Mouse (Mus musculus): ENCODE data around the gene Runx3. TPM values are rescaled to one million over a fixed set of nuclear protein-coding genes. Genes with fewer than 3 reads are reported as not detected.

Runx3 gene
- total RNA-seq, 2 experiments from 2014 or later: 0.14 TPM; not detected in 1

DNA sequence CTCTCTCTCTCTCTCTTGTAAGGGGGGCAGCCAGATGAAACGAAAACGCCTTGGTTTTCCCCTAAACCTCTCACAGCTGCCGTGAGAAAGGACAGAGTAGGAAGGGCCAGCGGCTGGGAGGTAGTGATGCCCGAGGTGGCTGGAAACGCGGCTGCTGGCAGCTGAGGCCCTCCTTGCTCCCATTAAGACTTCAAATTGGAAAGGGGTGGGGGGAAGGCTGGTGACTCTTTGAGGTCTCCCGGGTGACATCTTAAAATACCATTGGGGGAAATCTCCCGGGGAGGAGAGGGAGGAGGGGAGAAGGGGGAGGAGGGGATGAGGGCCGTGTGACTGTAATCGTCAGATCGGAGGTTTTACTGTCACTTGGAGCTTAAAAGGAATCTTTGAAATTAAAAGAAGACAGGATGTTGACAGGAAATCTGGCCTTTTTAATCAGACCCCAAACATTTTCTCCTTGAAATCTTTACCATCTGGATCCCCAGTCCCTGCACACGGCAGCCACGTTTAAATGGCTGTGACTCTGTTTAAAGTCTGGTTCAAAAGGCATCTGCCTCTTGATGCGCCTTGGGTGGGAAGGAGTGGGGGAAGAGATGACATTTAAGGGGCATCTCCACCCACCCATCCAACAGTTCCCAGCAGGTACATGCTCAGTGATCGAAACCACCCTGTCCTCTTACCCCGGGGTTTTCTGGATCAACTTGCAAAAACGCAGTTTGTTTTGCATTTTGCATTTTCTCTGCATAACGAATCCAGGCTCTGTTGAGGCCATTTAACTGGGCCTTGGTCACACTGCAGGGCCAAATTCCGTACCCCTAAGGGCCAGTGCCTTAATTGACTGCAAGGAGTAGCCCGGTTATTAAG, 33.9 kb downstream of the Runx3 start:
- Histone ChIP-seq H3K4me3 (no peak overlapping the region), H3K27ac (no peak overlapping the region)
- intact Hi-C loops (cut with DNase I): loop anchor here (5.0 kb wide), 2 partner anchors 48 to 207 kb away; no protein-coding TSS in a partner anchor
- no peak for TF ChIP-seq CTCF (IDR thresholded peaks at IDR 0.05)
- DNase-seq (ENCODE audit: extremely low spot score in 1 of 2, low spot score in 2 of 2): no peak

- intact Hi-C loops (cut with DNase I): no loop called here
- DNase-seq (ENCODE audit: extremely low spot score in 1 of 2, low spot score in 2 of 2): no peak
- H3K4me3 ChIP-seq: no peak overlapping the region
- TF ChIP-seq CTCF (IDR thresholded peaks at IDR 0.05): no peak
- H3K27ac ChIP-seq: no peak overlapping the region
These were observed 34.8 kb downstream of the Runx3 start for GRCm38 (mm10) chr4:135155106-135155800.

- DNase-seq (ENCODE audit: extremely low spot score in 1 of 2, low spot score in 2 of 2): no peak
- TF ChIP-seq CTCF (IDR thresholded peaks at IDR 0.05): no peak
- H3K4me3 ChIP-seq: no peak overlapping the region
- intact Hi-C loops (cut with DNase I): no loop called here
- H3K27ac ChIP-seq: no peak overlapping the region
These were observed 35.5 kb downstream of the Runx3 start for GRCm38 (mm10) chr4:135155805-135156469.

DNA sequence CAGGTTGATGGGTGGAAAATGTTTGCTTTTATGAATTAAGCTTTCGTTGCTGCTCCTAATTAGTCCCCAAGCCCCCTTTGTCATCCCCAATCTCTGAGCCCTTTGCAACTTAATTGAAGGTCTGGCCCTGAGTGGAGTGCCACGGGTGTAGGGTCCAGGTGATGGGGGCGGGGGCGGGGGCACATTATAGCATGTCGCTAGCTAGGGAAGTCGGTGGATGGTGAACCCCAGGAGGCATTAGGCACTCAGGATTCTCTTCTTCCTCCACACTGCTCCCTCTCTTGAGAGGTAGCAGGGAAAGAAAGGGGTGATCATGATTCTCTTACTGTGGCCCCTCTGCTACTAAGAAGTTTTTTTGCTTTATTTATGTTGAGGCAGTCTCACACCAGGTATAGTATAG, 36.1 kb downstream of the Runx3 start:
- no peak overlapping the region for H3K27ac ChIP-seq
- intact Hi-C loops (cut with DNase I): no loop called here
- TF ChIP-seq CTCF (IDR thresholded peaks at IDR 0.05): no peak
- DNase-seq (ENCODE audit: extremely low spot score in 1 of 2, low spot score in 2 of 2): no peak
- H3K4me3 ChIP-seq: no peak overlapping the region

DNA sequence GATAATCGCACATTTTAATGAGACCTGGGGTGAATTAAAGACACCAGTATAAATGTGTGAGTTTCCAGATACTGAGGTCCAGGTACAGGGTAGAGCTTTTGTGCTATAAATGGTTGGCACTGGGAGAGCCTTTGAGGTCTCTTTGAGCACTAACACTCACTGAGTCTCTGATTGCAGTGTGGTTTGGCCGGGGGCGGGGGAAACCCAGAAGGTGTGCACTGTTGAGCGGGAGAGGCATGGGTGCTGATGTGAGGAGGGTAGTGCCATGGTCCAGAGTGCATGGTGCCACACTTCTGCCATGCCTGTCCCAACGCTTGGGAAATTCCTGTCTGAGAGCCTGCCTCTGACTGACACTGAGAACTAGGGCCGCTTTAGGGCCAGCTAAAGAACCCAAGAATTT, 36.9 kb downstream of the Runx3 start:
- no peak for TF ChIP-seq CTCF (IDR thresholded peaks at IDR 0.05)
- no peak overlapping the region for H3K4me3 ChIP-seq
- DNase-seq (ENCODE audit: extremely low spot score in 1 of 2, low spot score in 2 of 2): no peak
- intact Hi-C loops (cut with DNase I): no loop called here
- H3K27ac ChIP-seq: no peak overlapping the region

DNA sequence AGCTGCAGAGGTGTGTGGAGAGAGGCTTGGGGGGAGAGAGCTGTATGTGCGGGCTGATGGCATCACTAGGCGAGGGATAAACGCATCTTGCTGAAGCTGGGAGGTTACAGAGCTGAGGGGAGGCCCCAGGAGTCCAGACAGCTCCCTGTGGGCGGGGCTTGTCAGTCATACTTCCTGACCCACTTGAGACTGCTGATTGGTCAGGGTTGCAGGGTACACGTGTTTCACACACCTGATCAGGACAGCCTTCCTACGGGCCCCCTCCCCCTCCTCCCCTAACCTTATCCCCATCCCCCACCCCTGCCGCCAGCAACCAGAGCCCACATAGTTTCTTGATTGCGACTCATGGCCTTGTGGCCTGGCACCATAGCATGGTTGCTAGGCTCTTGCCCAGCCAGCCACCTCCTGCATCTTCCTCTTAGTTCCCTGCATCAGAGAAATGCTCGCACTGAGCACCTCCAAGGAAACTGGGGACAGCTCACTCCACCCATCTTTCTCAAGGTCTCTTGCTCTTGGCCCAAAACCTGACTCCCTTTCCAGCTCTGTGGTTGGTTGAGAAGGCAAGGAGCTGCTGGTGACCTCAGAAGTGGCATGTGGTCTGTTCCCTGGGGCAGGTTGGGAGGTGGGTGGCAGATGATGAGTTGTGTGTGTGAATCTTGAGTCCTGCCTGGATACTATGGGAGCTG, 38.4 kb downstream of the Runx3 start:
- Histone ChIP-seq H3K27ac (no peak overlapping the region), H3K4me3 (no peak overlapping the region)
- intact Hi-C loops (cut with DNase I): no loop called here
- DNase-seq (ENCODE audit: extremely low spot score in 1 of 2, low spot score in 2 of 2): no peak
- TF ChIP-seq CTCF (IDR thresholded peaks at IDR 0.05): no peak

DNA sequence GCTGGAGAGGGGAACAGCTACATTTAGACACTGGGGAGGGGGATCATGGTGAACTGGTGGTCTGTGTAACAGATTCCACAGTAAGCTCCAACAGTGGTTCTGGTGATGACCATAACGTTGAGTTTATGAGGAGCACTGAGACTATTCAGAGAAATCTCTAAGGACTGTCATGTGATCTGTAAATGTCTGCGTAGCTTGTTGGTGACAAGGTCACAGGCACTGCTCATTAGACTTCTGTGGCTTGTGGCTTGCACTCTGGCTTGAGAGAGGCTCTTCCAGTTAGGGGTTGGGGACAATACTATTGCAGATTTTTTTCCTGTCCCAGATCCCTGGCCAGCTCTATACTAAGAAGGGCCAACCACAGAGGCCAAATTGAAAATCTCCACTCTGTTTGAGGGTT, 39.2 kb downstream of the Runx3 start:
- DNase-seq (ENCODE audit: extremely low spot score in 1 of 2, low spot score in 2 of 2): no peak
- TF ChIP-seq CTCF (IDR thresholded peaks at IDR 0.05): no peak
- intact Hi-C loops (cut with DNase I): no loop called here
- Histone ChIP-seq H3K27ac (no peak overlapping the region), H3K4me3 (no peak overlapping the region)

GRCm38 (mm10) chr4:135160168-135160567, 39.7 kb downstream of the Runx3 start:
- TF ChIP-seq CTCF (IDR thresholded peaks at IDR 0.05): no peak
- no peak overlapping the region for H3K27ac ChIP-seq
- H3K4me3 ChIP-seq: no peak overlapping the region
- intact Hi-C loops (cut with DNase I): no loop called here
- DNase-seq (ENCODE audit: extremely low spot score in 1 of 2, low spot score in 2 of 2): no peak

DNA sequence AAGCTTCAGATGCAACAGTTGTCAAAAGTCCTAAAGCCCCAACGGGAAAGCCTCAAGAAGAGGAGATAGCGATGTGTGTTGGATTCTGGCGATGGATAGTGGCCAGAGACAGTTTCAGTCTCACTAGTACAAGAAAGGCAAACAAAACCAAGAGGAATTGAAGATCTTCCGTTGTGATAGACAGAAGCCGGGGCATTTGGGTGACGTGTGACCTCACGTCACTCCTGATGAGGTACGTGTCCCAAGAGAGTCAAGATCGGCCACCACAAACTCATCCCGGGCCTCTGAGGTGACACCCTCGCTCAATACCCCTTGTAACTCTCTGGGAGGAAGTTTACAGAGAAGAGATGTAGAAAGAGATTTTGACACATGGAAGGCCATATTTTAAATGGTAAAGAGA, 41.0 kb downstream of the Runx3 start:
- Histone ChIP-seq H3K27ac (no peak overlapping the region), H3K4me3 (no peak overlapping the region)
- no peak for DNase-seq (ENCODE audit: extremely low spot score in 1 of 2, low spot score in 2 of 2)
- TF ChIP-seq CTCF (IDR thresholded peaks at IDR 0.05): no peak
- intact Hi-C loops (cut with DNase I): no loop called here

GRCm38 (mm10) chr4:135165761-135166160, 45.3 kb downstream of the Runx3 start:
- TF ChIP-seq CTCF (IDR thresholded peaks at IDR 0.05): no peak
- DNase-seq (ENCODE audit: extremely low spot score in 1 of 2, low spot score in 2 of 2): no peak
- intact Hi-C loops (cut with DNase I): no loop called here
- no peak overlapping the region for H3K4me3 ChIP-seq
- no peak overlapping the region for H3K27ac ChIP-seq

DNA sequence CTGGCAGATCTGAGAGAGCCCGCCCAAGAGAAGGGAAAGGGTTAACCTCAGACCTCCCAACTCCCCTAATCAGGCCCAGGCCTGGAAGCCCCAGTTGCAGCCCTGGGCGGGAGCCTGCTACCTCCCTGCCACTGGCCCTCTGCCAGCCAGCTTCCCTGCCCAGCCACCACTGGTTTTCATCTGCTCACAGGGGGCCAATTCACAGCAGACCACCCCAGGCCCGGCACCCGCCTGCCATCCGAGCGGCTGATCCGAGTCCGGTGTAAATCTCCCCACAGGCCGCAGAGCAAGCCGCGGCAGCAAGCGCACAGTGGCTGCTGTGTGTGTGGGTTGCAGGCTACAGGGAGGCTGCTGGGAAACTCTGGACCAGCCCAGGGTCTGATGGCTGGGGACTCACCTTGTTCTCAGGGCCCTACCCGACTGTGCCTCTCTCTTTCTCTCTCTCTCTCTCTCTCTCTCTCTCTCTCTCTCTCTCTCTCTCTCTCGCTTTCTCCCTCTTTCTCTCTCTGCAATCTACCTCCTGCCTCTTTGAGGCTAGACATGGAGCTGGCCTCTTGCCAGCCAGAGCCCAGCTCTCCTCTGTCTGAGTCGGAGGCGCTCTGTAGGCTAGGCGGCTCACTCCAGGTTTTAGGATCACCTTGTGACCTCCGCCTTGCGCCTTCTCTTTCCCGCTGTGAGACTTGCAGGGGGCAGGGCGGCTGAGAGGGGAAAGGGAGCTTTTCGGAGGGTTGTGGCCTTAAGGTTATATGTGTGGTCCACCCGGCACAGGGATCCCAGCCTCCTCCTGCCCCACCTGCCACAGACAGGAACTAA, 46.2 kb downstream of the Runx3 start:
- no peak overlapping the region for H3K27ac ChIP-seq
- intact Hi-C loops (cut with DNase I): no loop called here
- no peak for TF ChIP-seq CTCF (IDR thresholded peaks at IDR 0.05)
- H3K4me3 ChIP-seq: no peak overlapping the region
- DNase-seq (ENCODE audit: extremely low spot score in 1 of 2, low spot score in 2 of 2): no peak
